In the genomic region with DNA sequence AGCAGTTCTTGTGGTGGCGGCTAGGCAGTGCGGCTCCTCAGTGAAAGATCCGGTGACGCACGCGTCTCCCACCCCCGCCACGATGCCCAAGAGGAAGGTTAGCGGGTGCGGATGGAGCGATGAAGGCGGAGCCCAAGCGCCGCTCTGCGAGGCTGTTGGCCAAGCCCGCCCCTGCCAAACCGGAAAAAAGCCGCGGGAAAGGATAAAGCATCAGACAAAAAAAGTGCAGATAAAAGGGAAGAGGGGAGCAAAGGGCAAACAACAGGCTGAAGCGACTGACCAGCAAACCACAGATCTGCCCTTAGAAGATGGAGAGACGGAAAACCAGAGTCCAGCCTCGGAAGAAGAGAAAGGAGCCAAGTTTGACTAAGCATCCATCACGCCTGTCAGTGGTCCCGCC, we compare ENCODE assay signal across 10 mouse cellular contexts. TPM values are rescaled to one million over a fixed set of nuclear protein-coding genes. Genes with fewer than 3 reads are reported as not detected.
A peak's percentile ranks its signal among the peaks of the same experiment; 100 is the strongest.
DNase-seq lines count a peak whose midpoint lies in the region; ATAC-seq and TF ChIP-seq lines count a peak whose summit lies in the region.
"Had no signal": no experiment of that assay in that cellular context is flagged by ENCODE, and none has a peak within 500 bp of the region (broad histone marks: within the 10 kb centered on the region; RNA-seq: fewer than 3 reads in every experiment).

No protein-coding gene starts in this region.

- peak; percentile 83 for ATAC-seq in inflammation-experienced regulatory T-cells, adult 6 months
- ATAC-seq in liver, embryonic 12.5 days, result no peak
- peak; percentile 80; the same call in 1 of the 2 replicates for ATAC-seq in midbrain, embryonic 16.5 days

- no peak overlapping the region for H3K9ac ChIP-seq in liver, embryonic 12.5 days
- H3K9ac ChIP-seq in midbrain, embryonic 16.5 days (ENCODE audit: low read depth, low read length), result peak overlapping the region; percentile 47; the same call in 1 of the 2 replicates

- H3K36me3 ChIP-seq in liver, embryonic 12.5 days, result no peaks in the 10 kb centered on the region
- no peaks in the 10 kb centered on the region for H3K36me3 ChIP-seq in midbrain, embryonic 16.5 days (ENCODE audit: control insufficient read depth, insufficient read depth, low read length)

- H3K4me1 ChIP-seq in bone marrow, adult 2 months (ENCODE audit: control insufficient read depth, insufficient read depth, low read length), result peaks cover 2% of the 10 kb centered on the region
- H3K4me1 ChIP-seq in liver, embryonic 12.5 days, result 0 out of 2 replicates have a peak, but pooled peaks cover 2% of the 10 kb centered on the region
- no peaks in the 10 kb centered on the region for H3K4me1 ChIP-seq in midbrain, embryonic 16.5 days (ENCODE audit: control insufficient read depth, insufficient read depth, low read length)

- peak overlapping the region; percentile 46 for H3K4me2 ChIP-seq in liver, embryonic 12.5 days
- H3K4me2 ChIP-seq in midbrain, embryonic 16.5 days (ENCODE audit: low read length), result peak overlapping the region; percentile 58

- intact Hi-C loops in gastrocnemius, adult 2 months (cut with DNase I), result no loop called here

- TF ChIP-seq CTCF in gastrocnemius, adult 2 months (IDR thresholded peaks at IDR 0.05), result no peak
- no peak for TF ChIP-seq CTCF in bone marrow, adult 2 months (IDR thresholded peaks at IDR 0.05; ENCODE audit: control insufficient read depth, insufficient read depth, low read length)

- peaks cover 22% of the 10 kb centered on the region for H3K27me3 ChIP-seq in liver, embryonic 12.5 days (replicated peaks)
- no peaks in the 10 kb centered on the region for H3K27me3 ChIP-seq in midbrain, embryonic 16.5 days (ENCODE audit: control insufficient read depth, insufficient read depth, low read depth, low read length)

- no peaks in the 10 kb centered on the region for H3K9me3 ChIP-seq in liver, embryonic 12.5 days (replicated peaks)
- no peaks in the 10 kb centered on the region for H3K9me3 ChIP-seq in midbrain, embryonic 16.5 days (replicated peaks; ENCODE audit: control insufficient read depth, low read length, poor library complexity, severe bottlenecking)

- under 1% methylated on average over 24 of the region's 24 CpGs for WGBS in bone marrow, adult 2 months
- 3% methylated on average over 24 of the region's 24 CpGs for WGBS in liver, embryonic 12.5 days (ENCODE audit: insufficient replicate concordance)
- 6% methylated on average over 24 of the region's 24 CpGs for WGBS in midbrain, embryonic 16.5 days

- peak overlapping the region; percentile 61 for H3K4me3 ChIP-seq in gastrocnemius, adult 2 months
- H3K4me3 ChIP-seq in bone marrow, adult 2 months (replicated peaks; ENCODE audit: control insufficient read depth, low read depth, low read length), result peak overlapping the region; percentile 31
- peak overlapping the region; percentile 18 for H3K4me3 ChIP-seq in liver, embryonic 12.5 days
- H3K4me3 ChIP-seq in midbrain, embryonic 16.5 days (ENCODE audit: low read depth, low read length), result peak overlapping the region; percentile 38

- no peak for TF ChIP-seq POLR2A in bone marrow, adult 2 months (IDR thresholded peaks at IDR 0.05; ENCODE audit: borderline replicate concordance, control insufficient read depth, low read depth, low read length)

- no peak overlapping the region; the same call in 1 of the 2 replicates for H3K27ac ChIP-seq in gastrocnemius, adult 2 months
- H3K27ac ChIP-seq in bone marrow, adult 2 months (ENCODE audit: control insufficient read depth, insufficient read depth, low read depth, low read length, poor library complexity), result no peak overlapping the region; the same call in 1 of the 2 replicates
- H3K27ac ChIP-seq in liver, embryonic 12.5 days, result no peak overlapping the region
- no peak overlapping the region for H3K27ac ChIP-seq in midbrain, embryonic 16.5 days (ENCODE audit: low read length)

- DNase-seq in gastrocnemius, adult 2 months, result peak; percentile 39
- no peak for DNase-seq in gastrocnemius, adult 8-10 months (ENCODE audit: low spot score in 2 of 2)
- peak; percentile 94 for DNase-seq in heart, adult 11 months
- no peak for DNase-seq in natural killer cell, adult 2 months (ENCODE audit: low spot score in 2 of 2)

RNA-seq across cellular contexts. Expression of a gene that starts 6.3 kb away (rescaled TPM):
- total RNA-seq in gastrocnemius, adult 2 months (2021), result under 1 TPM in 1 of 2 experiments, not detected in 1; 0.43 TPM
- total RNA-seq in gastrocnemius, adult 8-10 months (2022), result not detected
- 0.92 and 3.7 TPM in 2 replicates for polyA plus RNA-seq in bone marrow, adult 2 months (2011; ENCODE audit: insufficient read depth, insufficient read length, low replicate concordance, missing spikeins)
- polyA plus RNA-seq in inflammation-experienced regulatory T-cells, adult 6 months (2017; shearing (Covaris generic)), result 1 to 10 TPM in 1 of 3 experiments, under 1 TPM in 1, not detected in 1; 0.81 to 2.5 TPM
- polyA plus RNA-seq in liver, embryonic 12.5 days (2016; fragmentation: Nextera tagmentation; extraction: Ambion mirVana), result 0.18 and 0.31 TPM in 2 replicates
- 6.1 and 6.7 TPM in 2 replicates for polyA plus RNA-seq in midbrain, embryonic 16.5 days (2015; fragmentation: Nextera tagmentation; extraction: Ambion mirVana)
- total RNA-seq: ES-E14 had no signal

RNA-seq across cellular contexts. Expression of a gene that starts 15.4 kb away (rescaled TPM):
- not detected for total RNA-seq in gastrocnemius, adult 2 months (2021)
- not detected for total RNA-seq in gastrocnemius, adult 8-10 months (2022)
- polyA plus RNA-seq in bone marrow, adult 2 months (2011; ENCODE audit: insufficient read depth, insufficient read length, low replicate concordance, missing spikeins), result not detected in 2 replicates
- polyA plus RNA-seq in inflammation-experienced regulatory T-cells, adult 6 months (2017; shearing (Covaris generic)), result not detected
- not detected in 2 replicates for polyA plus RNA-seq in liver, embryonic 12.5 days (2016; fragmentation: Nextera tagmentation; extraction: Ambion mirVana)
- not detected in 2 replicates for polyA plus RNA-seq in midbrain, embryonic 16.5 days (2015; fragmentation: Nextera tagmentation; extraction: Ambion mirVana)
- total RNA-seq: ES-E14; layer of hippocampus, adult 18-20 months had no signal

RNA-seq across cellular contexts. Expression of a gene that starts 37.7 kb away (rescaled TPM):
- total RNA-seq in gastrocnemius, adult 2 months (2021), result under 1 TPM; 0.18 to 0.20 TPM
- total RNA-seq in gastrocnemius, adult 8-10 months (2022), result under 1 TPM in 2 of 4 experiments, not detected in 2; 0.35 to 0.47 TPM
- 1.1 and 1.8 TPM in 2 replicates for polyA plus RNA-seq in bone marrow, adult 2 months (2011; ENCODE audit: insufficient read depth, insufficient read length, low replicate concordance, missing spikeins)
- not detected for polyA plus RNA-seq in inflammation-experienced regulatory T-cells, adult 6 months (2017; shearing (Covaris generic))
- 0.07 TPM in 1 of 2 replicates, not detected in the other for polyA plus RNA-seq in liver, embryonic 12.5 days (2016; fragmentation: Nextera tagmentation; extraction: Ambion mirVana)
- polyA plus RNA-seq in midbrain, embryonic 16.5 days (2015; fragmentation: Nextera tagmentation; extraction: Ambion mirVana), result 0.06 TPM in 1 of 2 replicates, not detected in the other
- total RNA-seq: ES-E14 had no signal

Comparison
In these comparisons a context has a peak if more than half of its experiments do, and no peak if none do; other contexts are left out.
1. DNase-seq: peak in gastrocnemius, adult 2 months (single experiment) and heart, adult 11 months (single experiment); none in gastrocnemius, adult 8-10 months (0 of 2) and natural killer cell, adult 2 months (0 of 2).
2. Peak in every context shown above with its lines, with median percentiles within 50 percentile points of each other: H3K4me3 ChIP-seq.